Mouse (Mus musculus) liver, adult 2 months (tissue): ENCODE results near the gene Gse1.

Experiments
- CTCF ChIP-seq: fragments of 200-500 bp; IDR thresholded peaks from 2 replicates; pipeline ENCODE4 v1.5.1; 2011; ENCODE audit warnings: low read depth, low read length, control low read depth
- POLR2A ChIP-seq: fragments of 200-500 bp; IDR thresholded peaks from 2 replicates; pipeline ENCODE4 v1.6.1; 2011; ENCODE audit warnings: low read length, control low read depth; ENCODE audit not compliant: insufficient read depth; ENCODE audit errors: extremely low read depth

- TF ChIP-seq CTCF (no peak), POLR2A (no peak)
Measured at GRCm38 (mm10) chr8:120216855-120217830, 11.1 kb upstream of the Gse1 start.
